ENCODE assay signal across 10 mouse cellular contexts in genomic region chr1:52800340-52800740, GRCm38 (mm10). TPM values are rescaled to one million over a fixed set of nuclear protein-coding genes. Genes with fewer than 3 reads are reported as not detected.
DNase-seq lines count a peak whose midpoint lies in the region; ATAC-seq and TF ChIP-seq lines count a peak whose summit lies in the region.
"Had no signal": no experiment of that assay in that cellular context is flagged by ENCODE, and none has a peak within 500 bp of the region (broad histone marks: within the 10 kb centered on the region; RNA-seq: fewer than 3 reads in every experiment).

No protein-coding gene starts in this region.

- TF ChIP-seq EP300 in heart, adult 2 months (IDR thresholded peaks at IDR 0.05; ENCODE audit: insufficient read depth, low read depth, low read length): no peak
- TF ChIP-seq EP300 in liver, postnatal 0 days (IDR thresholded peaks at IDR 0.05; ENCODE audit: low read depth): peak; percentile 47; the same call in 1 of the 2 replicates

- ATAC-seq in liver, postnatal 0 days: peak; percentile 75
- ATAC-seq in erythroblast, adult 5-6 weeks (replicated peaks; ENCODE audit: low FRiP score, poor library complexity, severe bottlenecking): no peak
- ATAC-seq: forebrain, embryonic 14.5 days had no signal

- peaks cover 17% of the 10 kb centered on the region for H3K36me3 ChIP-seq in heart, adult 2 months (ENCODE audit: control insufficient read depth, insufficient read depth, low read length)
- H3K36me3 ChIP-seq in liver, postnatal 0 days (replicated peaks; ENCODE audit: insufficient read depth, low read length): no peaks in the 10 kb centered on the region

- peaks cover 2% of the 10 kb centered on the region; the same call in 1 of the 2 replicates for H3K79me2 ChIP-seq in heart, adult 2 months (replicated peaks; ENCODE audit: control insufficient read depth, insufficient read depth, low read length)

- H3K9ac ChIP-seq in heart, adult 2 months (ENCODE audit: low read depth, low read length): no peak overlapping the region
- H3K9ac ChIP-seq in liver, postnatal 0 days (replicated peaks): no peak overlapping the region

- TF ChIP-seq POLR2A in heart, adult 2 months (IDR thresholded peaks at IDR 0.05; ENCODE audit: insufficient read depth, low read depth, low read length): no peak

- no peak overlapping the region for H3K4me3 ChIP-seq in heart, adult 2 months
- no peak overlapping the region for H3K4me3 ChIP-seq in liver, postnatal 0 days (ENCODE audit: low read depth, low read length)

- DNase-seq in heart, adult 2 months: peak in 1 of 2 experiments; percentile 38
- DNase-seq in heart, postnatal 25 days (ENCODE audit: low spot score): no peak
- DNase-seq in brain, adult 2 months (ENCODE audit: low read depth, low spot score): peak; percentile 77
- DNase-seq in liver, postnatal 0 days: peak; percentile 33
- DNase-seq in spleen, postnatal 4 days (ENCODE audit: low spot score in 2 of 2): peak; percentile 28 to 60
- no peak for DNase-seq in left cerebral cortex, adult 18-20 months (ENCODE audit: low spot score in 2 of 2)
- no peak for DNase-seq in adrenal gland, postnatal 25 days

- WGBS in heart, adult 2 months: 34% methylated on average over 3 of the region's 3 CpGs
- WGBS in liver, postnatal 0 days (ENCODE audit: insufficient replicate concordance): 3% methylated on average over 3 of the region's 3 CpGs

- intact Hi-C loops in heart, adult 2 months (cut with DNase I): loop anchor here (5.0 kb wide), 1 partner anchor 47 kb away; no protein-coding TSS in a partner anchor
- intact Hi-C loops in heart, postnatal 25 days (cut with DNase I): no loop called here

- no peaks in the 10 kb centered on the region for H3K9me3 ChIP-seq in liver, postnatal 0 days (ENCODE audit: low read length)

- H3K4me1 ChIP-seq in heart, adult 2 months (ENCODE audit: control insufficient read depth, insufficient read depth, low read length): peaks cover 19% of the 10 kb centered on the region
- peaks cover 47% of the 10 kb centered on the region for H3K4me1 ChIP-seq in liver, postnatal 0 days (ENCODE audit: insufficient read depth)

- H3K4me2 ChIP-seq in liver, postnatal 0 days (ENCODE audit: low read depth, low read length): peak overlapping the region; percentile 64

- H3K27me3 ChIP-seq in heart, adult 2 months (ENCODE audit: control insufficient read depth, insufficient read depth, low read length): no peaks in the 10 kb centered on the region
- no peaks in the 10 kb centered on the region for H3K27me3 ChIP-seq in liver, postnatal 0 days (ENCODE audit: insufficient read depth, low read length)
- H3K27me3 ChIP-seq: Patski had no signal

- peak overlapping the region; percentile 5; the same call in 1 of the 2 replicates for H3K27ac ChIP-seq in heart, adult 2 months
- peak overlapping the region; percentile 90 for H3K27ac ChIP-seq in liver, postnatal 0 days (ENCODE audit: low read depth)

- no peak for TF ChIP-seq CTCF in heart, adult 2 months (IDR thresholded peaks at IDR 0.05)
- TF ChIP-seq CTCF in liver, postnatal 0 days (IDR thresholded peaks at IDR 0.05; ENCODE audit: low read depth): no peak

RNA-seq across cellular contexts. Expression of gene Inpp1, which starts 17.1 kb away (rescaled TPM):
- 10 to 100 TPM; 18.3 to 20.6 TPM for total RNA-seq in heart, adult 2 months (2021)
- 8.9 and 12.6 TPM in 2 replicates for polyA plus RNA-seq in heart, adult 2 months (2012; rRNA removed)
- 10 to 100 TPM; 15.6 to 17.9 TPM for total RNA-seq in heart, postnatal 25 days (2021)
- polyA plus RNA-seq in liver, postnatal 0 days (2015; fragmentation: Nextera tagmentation; extraction: Ambion mirVana): 16.5 and 18.0 TPM in 2 replicates
- total RNA-seq in left cerebral cortex, adult 18-20 months (2021): 10 to 100 TPM; 38.1 to 43.3 TPM
- 2.7 and 4.6 TPM in 2 replicates for total RNA-seq in erythroblast, adult 5-6 weeks (2015; ENCODE audit: low replicate concordance)
- total RNA-seq in erythroblast, adult 5-6 weeks (2017; ENCODE audit: low replicate concordance): 5.2 and 6.5 TPM in 2 replicates
- total RNA-seq in adrenal gland, postnatal 25 days (2021): 17.8 and 19.6 TPM in 2 replicates

RNA-seq across cellular contexts. Expression of gene Hibch, which starts 44.4 kb away (rescaled TPM):
- total RNA-seq in heart, adult 2 months (2021): 10 to 100 TPM; 70.5 to 86.8 TPM
- 52.8 and 76.2 TPM in 2 replicates for polyA plus RNA-seq in heart, adult 2 months (2012; rRNA removed)
- 10 to 100 TPM; 78.7 to 87.6 TPM for total RNA-seq in heart, postnatal 25 days (2021)
- polyA plus RNA-seq in liver, postnatal 0 days (2015; fragmentation: Nextera tagmentation; extraction: Ambion mirVana): 30.1 and 33.6 TPM in 2 replicates
- total RNA-seq in left cerebral cortex, adult 18-20 months (2021): 10 to 100 TPM; 12.3 to 15.3 TPM
- 14.2 and 15.5 TPM in 2 replicates for total RNA-seq in erythroblast, adult 5-6 weeks (2015; ENCODE audit: low replicate concordance)
- total RNA-seq in erythroblast, adult 5-6 weeks (2017; ENCODE audit: low replicate concordance): 16.9 and 20.4 TPM in 2 replicates
- total RNA-seq in adrenal gland, postnatal 25 days (2021): 74.6 TPM in 2 replicates

Comparison
In these comparisons a context has a peak if more than half of its experiments do, and no peak if none do; other contexts are left out.
1. DNase-seq: peak in brain, adult 2 months (single experiment), liver, postnatal 0 days (single experiment) and spleen, postnatal 4 days (2 of 2); none in heart, postnatal 25 days (single experiment), left cerebral cortex, adult 18-20 months (0 of 2) and adrenal gland, postnatal 25 days (single experiment).